Mouse (Mus musculus) cortical plate, adult 2 months (tissue): ENCODE measurements around the gene Xrcc3. TPM values are rescaled to one million over a fixed set of nuclear protein-coding genes. Genes with fewer than 3 reads are reported as not detected.

Experiments used
- H3K27ac ChIP-seq: fragments of 200-500 bp; 2 replicates; pipeline ENCODE4 v1.5.1; 2012; ENCODE audit warnings: low read length, control low read depth, inconsistent platforms; ENCODE audit not compliant: insufficient read depth
- H3K4me1 ChIP-seq: fragments of 200-500 bp; 2 replicates; pipeline ENCODE4 v1.6.1; 2011; ENCODE audit warnings: low read length; ENCODE audit not compliant: control insufficient read depth, insufficient read depth
- H3K4me3 ChIP-seq: fragments of 200-500 bp; 2 replicates; pipeline ENCODE4 v1.5.1; 2011; ENCODE audit warnings: mild to moderate bottlenecking, low read length, control low read depth; ENCODE audit not compliant: insufficient read depth
- CTCF ChIP-seq: fragments of 200-500 bp; IDR thresholded peaks from 2 replicates; pipeline ENCODE4 v1.5.1; 2011; ENCODE audit warnings: mild to moderate bottlenecking, control low read depth, low read length; ENCODE audit not compliant: insufficient read depth; ENCODE audit errors: extremely low read depth
- POLR2A ChIP-seq: fragments of 200-500 bp; IDR thresholded peaks from 2 replicates; pipeline ENCODE4 v1.6.1; 2011; ENCODE audit warnings: mild to moderate bottlenecking, low read length, control low read depth; ENCODE audit not compliant: insufficient read depth; ENCODE audit errors: extremely low read depth
- polyA plus RNA-seq: library from polyadenylated mRNA; depleted of rRNA; stranded (reverse); fragments of >200 nt; gene quantifications from 2 replicates; pipeline ENCODE4 v1.2.3, GENCODE M21; 2012

The Xrcc3 gene
- polyA plus RNA-seq, 1 experiment = 13.8 TPM

DNA sequence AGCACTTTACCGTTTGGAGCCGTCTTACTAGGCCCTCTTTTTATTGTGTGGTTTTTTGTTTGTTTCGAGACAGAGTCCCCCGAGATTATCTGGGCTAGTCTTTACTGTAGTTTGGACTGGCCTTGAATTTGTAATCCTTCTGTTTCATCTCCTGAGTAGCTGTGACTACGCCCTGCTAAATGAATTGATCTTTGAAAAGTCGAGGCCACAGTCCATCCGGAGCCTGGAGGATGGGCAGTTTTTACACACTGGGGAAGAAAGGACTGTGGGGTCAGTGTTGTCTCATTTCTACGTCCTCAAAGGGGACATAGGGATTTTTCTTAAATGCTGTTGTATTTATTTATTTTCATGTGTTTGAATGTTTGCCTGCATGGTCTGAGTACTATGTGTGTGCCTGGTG lies 4.3 kb upstream of the Xrcc3 start:
- peaks cover 8% of the 10 kb centered on the region for H3K4me1 ChIP-seq
- H3K4me3 ChIP-seq = no peak overlapping the region
- no peak overlapping the region for H3K27ac ChIP-seq
- no peak for TF ChIP-seq CTCF
- TF ChIP-seq POLR2A = no peak

DNA sequence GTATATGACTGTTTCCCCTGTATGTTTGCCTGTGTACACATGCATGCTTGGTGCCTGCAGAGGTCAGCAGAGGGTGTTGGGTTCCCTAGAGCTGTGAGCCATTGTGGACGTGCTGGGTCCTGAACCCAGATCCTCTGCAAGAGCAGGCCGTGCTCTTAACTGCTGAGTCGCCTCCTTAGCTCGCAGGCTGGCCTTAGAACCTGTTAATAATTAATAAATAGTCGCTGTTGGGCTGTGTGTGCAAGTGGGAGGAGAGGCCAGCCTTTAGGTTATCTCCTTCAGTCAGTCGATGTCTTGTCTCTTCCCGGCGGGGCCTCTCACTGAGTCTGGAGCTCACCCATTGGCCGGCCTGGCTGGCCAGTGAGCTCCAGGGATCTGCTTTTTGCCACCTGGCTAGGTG lies 3.3 kb upstream of the Xrcc3 start:
- no peak for TF ChIP-seq CTCF
- no peak for TF ChIP-seq POLR2A
- no peak overlapping the region for H3K27ac ChIP-seq
- H3K4me3 ChIP-seq = no peak overlapping the region
- H3K4me1 ChIP-seq = peaks cover 8% of the 10 kb centered on the region

DNA sequence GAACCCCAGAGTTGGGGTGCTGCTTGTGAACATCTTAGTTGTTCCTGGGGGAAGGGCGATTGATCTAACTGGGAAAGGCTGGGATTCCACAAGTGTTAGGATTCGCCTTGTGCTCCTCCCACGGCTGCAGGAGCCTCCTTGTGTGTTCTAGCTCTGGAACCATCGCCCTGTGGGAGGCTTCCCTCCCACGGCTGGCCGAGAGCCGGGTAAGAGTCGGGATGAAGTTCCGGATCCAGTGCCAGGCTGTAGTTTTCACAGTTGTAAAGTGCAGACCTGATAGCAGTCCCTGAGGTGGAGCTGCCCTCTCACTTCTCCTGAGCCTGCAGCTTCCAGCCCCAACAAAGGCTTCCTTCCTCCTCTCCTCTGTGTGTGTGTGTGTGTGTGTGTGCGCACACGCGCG lies 2.9 kb upstream of the Xrcc3 start:
- TF ChIP-seq POLR2A (no peak), CTCF (no peak)
- H3K4me1 ChIP-seq = peaks cover 8% of the 10 kb centered on the region
- no peak overlapping the region for H3K27ac ChIP-seq
- H3K4me3 ChIP-seq = no peak overlapping the region

DNA sequence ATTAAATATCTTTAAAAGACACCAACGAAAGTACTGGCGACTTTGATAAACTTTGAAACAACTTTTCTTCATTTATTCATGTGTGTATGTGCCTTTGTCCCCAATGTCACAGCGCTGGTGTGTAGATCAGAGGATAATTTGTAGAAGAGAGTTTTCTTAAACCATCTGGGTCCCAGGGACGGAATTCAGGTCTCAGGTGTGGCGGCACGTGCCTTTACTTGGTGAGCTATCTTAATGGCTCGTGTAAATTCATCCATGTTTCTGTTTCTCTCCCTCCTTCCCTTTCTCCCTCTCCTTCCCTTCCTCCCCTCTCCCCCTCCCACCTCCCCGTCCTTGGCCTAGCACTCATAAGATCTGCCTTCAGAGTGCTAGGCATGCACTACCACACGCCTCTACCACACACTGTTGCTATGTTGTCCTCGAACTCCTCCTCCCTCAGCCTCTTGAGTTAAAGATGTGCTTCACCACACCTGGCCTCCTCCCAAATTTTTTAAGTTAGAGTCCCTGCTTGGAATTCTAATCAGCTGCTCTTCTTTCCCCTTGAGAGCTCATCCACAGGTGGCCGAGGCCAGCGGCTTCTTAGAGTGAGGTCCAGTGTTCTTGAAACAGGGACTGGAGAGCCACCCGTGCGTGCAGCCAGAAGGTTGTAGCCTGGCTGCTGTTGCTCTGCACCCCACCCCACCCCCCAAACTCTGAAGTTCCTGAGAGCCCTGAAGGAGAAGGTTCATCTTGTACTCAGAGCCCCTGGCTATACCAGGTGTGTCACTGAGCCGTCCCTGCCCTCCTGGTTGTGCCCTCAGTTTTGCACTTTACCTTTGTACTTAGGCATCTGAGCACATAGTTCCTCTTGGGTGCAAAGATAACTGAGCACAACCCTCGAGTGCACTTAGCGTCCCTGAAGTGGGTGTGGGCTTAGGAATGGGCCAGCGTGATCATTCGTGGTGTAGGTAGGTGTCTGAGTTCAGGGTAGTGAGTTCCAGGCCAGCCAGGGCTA lies 1.4 kb upstream of the Xrcc3 start:
- Histone ChIP-seq H3K4me3 (peak overlapping the region; percentile 87), H3K27ac (no peak overlapping the region), H3K4me1 (peaks cover 9% of the 10 kb centered on the region)
- TF ChIP-seq CTCF (no peak), POLR2A (no peak)

DNA sequence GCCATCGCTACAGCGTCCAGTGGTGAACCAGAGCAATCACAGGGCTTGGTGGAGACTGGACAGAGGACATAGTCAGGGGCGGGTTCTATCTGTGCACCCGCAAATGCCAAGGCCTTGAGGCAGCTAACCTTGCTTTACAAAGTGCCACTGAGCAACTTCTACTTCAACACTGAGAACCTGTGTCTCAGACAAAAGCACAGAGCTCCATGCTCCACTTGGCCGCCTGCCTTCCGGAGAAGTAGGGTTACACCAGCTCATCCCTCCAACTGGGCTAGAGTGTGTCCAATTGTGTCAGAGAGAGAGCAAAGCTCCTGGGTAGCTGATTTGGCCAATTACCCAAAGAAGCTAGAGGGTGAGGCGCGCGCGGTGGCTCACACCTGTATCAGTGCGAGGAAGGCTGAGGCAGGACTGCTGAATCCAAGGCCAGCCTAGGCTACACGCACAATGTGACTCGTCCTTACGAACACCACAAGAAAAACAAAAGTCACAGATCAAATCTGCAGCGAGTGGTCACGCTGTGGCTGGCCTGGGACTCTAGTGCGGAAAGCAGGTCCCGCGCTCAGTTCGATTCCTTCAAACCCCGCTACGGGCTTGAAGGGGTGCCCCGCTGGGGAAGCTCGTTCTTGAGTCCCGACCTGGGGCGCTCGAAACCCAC lies 435 bp downstream of the Xrcc3 start:
- Histone ChIP-seq H3K4me3 (peak overlapping the region; percentile 36), H3K4me1 (peaks cover 14% of the 10 kb centered on the region), H3K27ac (no peak overlapping the region)
- TF ChIP-seq CTCF (no peak), POLR2A (no peak)

DNA sequence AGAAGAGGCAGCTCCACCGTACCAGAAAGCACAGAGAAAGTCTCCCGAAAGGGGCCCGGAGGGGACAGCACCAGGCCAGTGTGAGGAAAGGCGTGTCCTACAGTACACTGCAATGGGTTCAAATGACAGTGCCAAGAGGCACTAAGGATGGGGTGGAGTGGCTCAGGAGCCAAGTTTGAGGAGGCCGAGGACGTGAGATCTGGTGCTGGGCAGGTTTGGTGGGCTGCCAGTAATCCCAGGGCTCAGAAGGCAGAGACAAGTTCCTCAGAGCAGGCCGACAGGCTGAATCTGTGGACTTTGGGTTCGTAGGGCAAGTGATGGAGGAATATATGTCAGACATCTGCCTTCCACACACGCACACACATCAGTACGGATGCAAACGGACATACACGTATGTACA lies 1.1 kb downstream of the Xrcc3 start:
- Histone ChIP-seq H3K4me1 (peaks cover 14% of the 10 kb centered on the region), H3K4me3 (no peak overlapping the region), H3K27ac (no peak overlapping the region)
- TF ChIP-seq POLR2A (no peak), CTCF (no peak)

DNA sequence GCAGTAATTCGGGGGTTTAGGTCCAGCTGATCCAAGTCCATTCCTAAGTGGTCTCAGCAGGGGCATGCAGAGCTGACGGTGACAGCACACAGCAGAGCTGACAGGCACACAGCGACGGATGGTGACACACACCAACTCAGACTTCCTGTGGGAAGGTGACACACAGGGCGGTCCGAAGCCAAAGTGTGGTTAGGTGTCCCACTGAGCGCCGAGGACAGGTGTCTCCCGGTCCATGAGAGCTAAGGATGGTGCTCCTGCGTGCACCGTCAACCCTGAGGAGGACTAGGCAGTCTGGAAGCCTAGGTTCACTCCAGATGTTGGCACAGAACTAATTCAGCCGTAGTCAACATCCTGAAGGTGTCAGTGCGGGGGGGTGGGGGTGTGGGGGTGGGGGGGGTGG lies 1.6 kb downstream of the Xrcc3 start:
- H3K4me3 ChIP-seq = no peak overlapping the region
- peaks cover 14% of the 10 kb centered on the region for H3K4me1 ChIP-seq
- TF ChIP-seq POLR2A (no peak), CTCF (no peak)
- no peak overlapping the region for H3K27ac ChIP-seq

DNA sequence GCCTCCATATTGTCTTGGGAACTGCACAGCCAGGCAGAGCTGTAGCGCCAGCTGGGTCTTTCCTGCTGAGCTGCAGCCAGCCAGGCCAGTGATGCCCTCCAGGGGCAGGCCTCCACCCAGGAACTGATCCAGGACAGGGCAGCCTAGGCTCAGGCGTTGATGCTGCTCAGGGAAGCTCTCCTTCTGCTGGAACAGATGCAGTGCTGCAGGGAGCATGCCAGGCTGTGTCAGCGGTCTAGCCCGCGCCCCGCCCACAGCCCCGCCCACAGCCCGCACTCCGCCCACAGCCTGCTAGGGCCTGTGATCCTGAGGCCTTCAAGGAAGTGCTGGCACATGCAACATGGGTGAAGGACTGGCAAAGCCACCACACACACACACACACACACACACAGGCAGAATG lies 3.9 kb downstream of the Xrcc3 start:
- Histone ChIP-seq H3K4me1 (peaks cover 8% of the 10 kb centered on the region; the same call in 1 of the 2 replicates), H3K4me3 (peak overlapping the region; percentile 6; the same call in 1 of the 2 replicates), H3K27ac (peak overlapping the region; percentile 33)
- peak; percentile 66; the same call in 1 of the 2 replicates for TF ChIP-seq POLR2A
- TF ChIP-seq CTCF = no peak

DNA sequence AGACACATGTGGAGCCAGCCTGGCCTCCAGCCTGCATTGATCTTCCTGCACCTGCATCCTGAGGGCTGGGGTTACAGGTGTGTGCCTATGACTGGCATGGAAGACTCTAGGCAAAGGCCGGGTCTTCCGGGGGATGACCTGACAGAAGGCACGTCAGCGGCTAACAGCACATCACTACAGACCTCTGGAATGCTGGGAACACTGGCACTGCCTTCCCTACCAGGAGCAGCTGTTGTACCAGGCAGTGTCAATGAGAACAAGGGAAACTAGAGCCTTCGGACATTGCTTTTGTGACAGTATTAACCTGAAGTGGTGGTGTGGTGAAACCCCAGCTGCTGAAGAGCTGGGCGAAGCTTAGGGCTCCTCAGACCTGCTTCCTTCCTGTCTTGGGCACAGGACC lies 4.9 kb downstream of the Xrcc3 start:
- peaks cover 8% of the 10 kb centered on the region; the same call in 1 of the 2 replicates for H3K4me1 ChIP-seq
- TF ChIP-seq CTCF (no peak), POLR2A (no peak)
- H3K27ac ChIP-seq = peak overlapping the region; percentile 33; the same call in 1 of the 2 replicates
- peak overlapping the region; percentile 6; the same call in 1 of the 2 replicates for H3K4me3 ChIP-seq
